Comparison of ENCODE assay signal across 27 mouse cellular contexts in genomic region chr1:55963867-55964266, GRCm38 (mm10).
"Had no signal": no experiment of that assay in that cellular context is flagged by ENCODE, and none has a peak within 500 bp of the region (broad histone marks: within the 10 kb centered on the region; RNA-seq: fewer than 3 reads in every experiment).

No protein-coding gene starts in this region.

- H3K4me2 ChIP-seq: heart, embryonic 11.5 days; heart, embryonic 13.5 days; heart, embryonic 15.5 days; hindbrain, embryonic 12.5 days; hindbrain, embryonic 14.5 days; kidney, embryonic 15.5 days; limb, embryonic 13.5 days; limb, embryonic 15.5 days; liver, embryonic 12.5 days had no signal

- H3K36me3 ChIP-seq: heart, embryonic 13.5 days; heart, embryonic 15.5 days; hindbrain, embryonic 10.5 days; hindbrain, embryonic 12.5 days; kidney, embryonic 15.5 days; limb, embryonic 13.5 days; limb, embryonic 15.5 days; liver, embryonic 12.5 days had no signal

- H3K27me3 ChIP-seq: heart, embryonic 13.5 days; heart, embryonic 15.5 days; hindbrain, embryonic 12.5 days; kidney, embryonic 15.5 days; limb, embryonic 15.5 days had no signal

- H3K4me3 ChIP-seq: gastrocnemius, adult 2 months; heart, adult 2 months; heart, embryonic 13.5 days; heart, embryonic 15.5 days; hindbrain, embryonic 10.5 days; hindbrain, embryonic 12.5 days; kidney, embryonic 15.5 days; layer of hippocampus, adult 2 months; left cerebral cortex, adult 2 months; limb, embryonic 13.5 days; limb, embryonic 15.5 days; liver, embryonic 12.5 days had no signal

- H3K9me3 ChIP-seq: heart, embryonic 13.5 days; heart, embryonic 15.5 days; hindbrain, embryonic 10.5 days; hindbrain, embryonic 12.5 days; kidney, embryonic 15.5 days; limb, embryonic 13.5 days; limb, embryonic 15.5 days; liver, embryonic 12.5 days had no signal

- H3K4me1 ChIP-seq: heart, embryonic 13.5 days; heart, embryonic 15.5 days; hindbrain, embryonic 10.5 days; hindbrain, embryonic 12.5 days; kidney, embryonic 15.5 days; limb, embryonic 13.5 days; limb, embryonic 15.5 days; liver, embryonic 12.5 days had no signal

- ATAC-seq: hindbrain, embryonic 16.5 days; inflammation-experienced regulatory T-cells, adult 6 months; liver, embryonic 12.5 days had no signal

- H3K9ac ChIP-seq: heart, embryonic 13.5 days; heart, embryonic 15.5 days; hindbrain, embryonic 12.5 days; hindbrain, embryonic 14.5 days; kidney, embryonic 15.5 days; limb, embryonic 13.5 days; limb, embryonic 15.5 days; liver, embryonic 12.5 days; liver, embryonic 14.5 days had no signal

- H3K27ac ChIP-seq: gastrocnemius, adult 2 months; heart, adult 2 months; heart, embryonic 13.5 days; heart, embryonic 15.5 days; hindbrain, embryonic 10.5 days; hindbrain, embryonic 12.5 days; hindbrain, embryonic 14.5 days; kidney, embryonic 15.5 days; kidney, postnatal 0 days; layer of hippocampus, adult 2 months; left cerebral cortex, adult 2 months; limb, embryonic 13.5 days; limb, embryonic 15.5 days; liver, embryonic 12.5 days; liver, embryonic 14.5 days had no signal

- DNase-seq: gastrocnemius, adult 2 months; gastrocnemius, postnatal 10 days; gastrocnemius, postnatal 25 days; heart, adult 2 months; heart, postnatal 4 days; kidney, adult 11 months; kidney, adult 2 months; kidney, adult 9 months; kidney, postnatal 14 days; kidney, postnatal 36 days; left cerebral cortex, postnatal 4 days had no signal
